31 mouse cellular contexts compared by ENCODE assay signal in the genomic region with DNA sequence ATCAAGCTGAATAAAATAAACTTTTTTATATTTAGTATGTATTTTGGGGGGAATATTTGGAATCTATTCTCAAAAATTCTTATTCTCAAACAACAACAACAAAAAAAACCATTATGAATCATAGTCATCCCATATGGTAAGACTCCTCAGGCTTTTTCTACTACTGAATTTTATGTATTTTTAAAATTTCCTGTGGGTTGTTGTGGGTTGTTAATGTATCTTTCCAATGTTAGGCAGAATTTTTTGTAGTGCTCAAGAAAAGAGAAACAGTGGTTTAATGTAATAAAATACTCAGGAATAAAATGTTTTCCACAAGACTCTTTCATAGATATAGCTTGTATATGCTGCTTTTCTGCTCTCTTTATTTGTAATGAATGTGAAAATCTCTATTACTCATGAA.
"Had no signal": no experiment of that assay in that cellular context is flagged by ENCODE, and none has a peak within 500 bp of the region (broad histone marks: within the 10 kb centered on the region; RNA-seq: fewer than 3 reads in every experiment).

No protein-coding gene starts in this region.

- H3K36me3 ChIP-seq: limb, embryonic 10.5 days; limb, embryonic 12.5 days; limb, embryonic 13.5 days; limb, embryonic 15.5 days; liver, embryonic 12.5 days; liver, embryonic 13.5 days; liver, embryonic 15.5 days; lung, embryonic 15.5 days; midbrain, embryonic 10.5 days; midbrain, embryonic 12.5 days; midbrain, embryonic 13.5 days; midbrain, embryonic 15.5 days had no signal

- H3K9ac ChIP-seq: limb, embryonic 12.5 days; limb, embryonic 13.5 days; limb, embryonic 15.5 days; liver, embryonic 12.5 days; liver, embryonic 13.5 days; liver, embryonic 14.5 days; liver, embryonic 15.5 days; liver, postnatal 0 days; lung, embryonic 14.5 days; lung, embryonic 15.5 days; midbrain, embryonic 12.5 days; midbrain, embryonic 13.5 days; midbrain, embryonic 15.5 days had no signal

- H3K27ac ChIP-seq: left cerebral cortex, adult 2 months; limb, embryonic 10.5 days; limb, embryonic 12.5 days; limb, embryonic 13.5 days; limb, embryonic 15.5 days; liver, embryonic 12.5 days; liver, embryonic 13.5 days; liver, embryonic 14.5 days; liver, embryonic 15.5 days; lung, embryonic 15.5 days; macrophage; midbrain, embryonic 10.5 days; midbrain, embryonic 12.5 days; midbrain, embryonic 13.5 days; midbrain, embryonic 15.5 days had no signal

- H3K27me3 ChIP-seq: limb, embryonic 12.5 days; limb, embryonic 13.5 days; limb, embryonic 15.5 days; liver, embryonic 12.5 days; liver, embryonic 13.5 days; liver, embryonic 15.5 days; lung, embryonic 15.5 days; megakaryocyte, embryonic 14.5 days; midbrain, embryonic 12.5 days; midbrain, embryonic 13.5 days; midbrain, embryonic 15.5 days had no signal

- ATAC-seq: liver, embryonic 12.5 days; liver, postnatal 0 days; lung, postnatal 0 days; midbrain, embryonic 13.5 days; midbrain, embryonic 15.5 days; midbrain, embryonic 16.5 days had no signal

- H3K9me3 ChIP-seq: limb, embryonic 10.5 days; limb, embryonic 12.5 days; limb, embryonic 13.5 days; limb, embryonic 15.5 days; liver, embryonic 12.5 days; liver, embryonic 13.5 days; liver, embryonic 15.5 days; lung, embryonic 15.5 days; megakaryocyte, embryonic 14.5 days; midbrain, embryonic 10.5 days; midbrain, embryonic 12.5 days; midbrain, embryonic 13.5 days; midbrain, embryonic 15.5 days had no signal

- H3K4me1 ChIP-seq: limb, embryonic 10.5 days; limb, embryonic 12.5 days; limb, embryonic 13.5 days; limb, embryonic 15.5 days; liver, embryonic 12.5 days; liver, embryonic 13.5 days; liver, embryonic 15.5 days; lung, embryonic 15.5 days; megakaryocyte, embryonic 14.5 days; midbrain, embryonic 10.5 days; midbrain, embryonic 12.5 days; midbrain, embryonic 13.5 days; midbrain, embryonic 15.5 days had no signal

- DNase-seq: left cerebral cortex, postnatal 4 days; liver; liver, embryonic 13.5 days; liver, postnatal 0 days; lung, adult 18-20 months; lung, adult 2 months; lung, embryonic 14.5 days; lung, postnatal 10 days; lung, postnatal 14 days; lung, postnatal 36 days; lung, postnatal 4 days; midbrain, embryonic 14.5 days had no signal

- H3K4me3 ChIP-seq: left cerebral cortex, adult 2 months; limb, embryonic 10.5 days; limb, embryonic 12.5 days; limb, embryonic 13.5 days; limb, embryonic 15.5 days; liver, embryonic 12.5 days; liver, embryonic 13.5 days; liver, embryonic 15.5 days; lung, embryonic 15.5 days; megakaryocyte, embryonic 14.5 days; midbrain, embryonic 10.5 days; midbrain, embryonic 12.5 days; midbrain, embryonic 13.5 days; midbrain, embryonic 15.5 days; myocyte had no signal

- H3K4me2 ChIP-seq: limb, embryonic 12.5 days; limb, embryonic 13.5 days; limb, embryonic 15.5 days; liver, embryonic 11.5 days; liver, embryonic 12.5 days; liver, embryonic 13.5 days; liver, embryonic 15.5 days; lung, embryonic 14.5 days; lung, embryonic 15.5 days; midbrain, embryonic 12.5 days; midbrain, embryonic 13.5 days; midbrain, embryonic 15.5 days had no signal
